14 mouse cellular contexts compared by ENCODE assay signal in the genomic region with DNA sequence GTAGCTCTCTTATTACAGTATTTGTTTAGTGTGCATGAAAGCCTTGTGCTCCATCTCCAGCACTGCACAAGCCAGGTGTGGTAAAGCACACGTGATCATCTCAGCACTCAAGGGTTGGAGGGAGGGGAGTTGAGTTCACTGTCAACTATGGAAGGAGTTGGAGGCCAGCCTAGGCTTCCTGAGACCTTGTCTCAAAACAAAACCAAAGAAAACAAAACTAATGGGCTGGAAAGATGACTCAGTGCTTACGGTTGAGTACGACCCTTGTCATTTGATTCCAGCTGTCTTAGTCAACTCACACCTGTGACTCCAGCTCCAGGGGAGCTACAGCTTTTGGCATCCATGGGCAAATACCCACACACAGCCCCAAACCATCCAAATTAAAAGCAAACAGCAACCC. TPM values are rescaled to one million over a fixed set of nuclear protein-coding genes. Genes with fewer than 3 reads are reported as not detected.
DNase-seq lines count a peak whose midpoint lies in the region; ATAC-seq and TF ChIP-seq lines count a peak whose summit lies in the region.
"Had no signal": no experiment of that assay in that cellular context is flagged by ENCODE, and none has a peak within 500 bp of the region (broad histone marks: within the 10 kb centered on the region; RNA-seq: fewer than 3 reads in every experiment).

No protein-coding gene starts in this region.

- no peak overlapping the region for H3K4me3 ChIP-seq in C2C12 (ENCODE audit: insufficient read depth, poor library complexity, severe bottlenecking)
- H3K4me3 ChIP-seq in heart, embryonic 11.5 days (ENCODE audit: low read depth, low read length): no peak overlapping the region
- H3K4me3 ChIP-seq in lung, embryonic 15.5 days: peak overlapping the region; percentile 6
- H3K4me3 ChIP-seq in midbrain, embryonic 13.5 days (replicated peaks): no peak overlapping the region
- H3K4me3 ChIP-seq: embryonic facial prominence, embryonic 12.5 days; intestine, embryonic 15.5 days; limb, embryonic 12.5 days had no signal

- ATAC-seq in heart, embryonic 11.5 days (replicated peaks; ENCODE audit: insufficient number of reproducible peaks, low FRiP score, low TSS enrichment): no peak
- no peak for ATAC-seq in lung, embryonic 15.5 days (ENCODE audit: borderline replicate concordance, extremely low read depth, low FRiP score, low TSS enrichment)
- ATAC-seq in midbrain, embryonic 13.5 days: no peak
- ATAC-seq: intestine, embryonic 15.5 days; midbrain, embryonic 16.5 days had no signal

- intact Hi-C loops in heart, postnatal 10 days (cut with DNase I): no loop called here

- peak; percentile 29 to 67 for DNase-seq in heart, adult 9 months (ENCODE audit: low spot score in 2 of 2)
- no peak for DNase-seq in heart, postnatal 10 days
- DNase-seq in layer of hippocampus, postnatal 36 days: no peak
- no peak for DNase-seq in gastrocnemius, postnatal 25 days
- DNase-seq: thymus, postnatal 14 days had no signal

- H3ac ChIP-seq in C2C12 (ENCODE audit: control insufficient read depth, insufficient read length, low read depth): no peak overlapping the region

- H3K4me1 ChIP-seq in heart, embryonic 11.5 days (ENCODE audit: control insufficient read depth, insufficient read depth, low read length): peaks cover 13% of the 10 kb centered on the region
- peaks cover 45% of the 10 kb centered on the region for H3K4me1 ChIP-seq in lung, embryonic 15.5 days
- peaks cover 19% of the 10 kb centered on the region for H3K4me1 ChIP-seq in midbrain, embryonic 13.5 days (replicated peaks)

- H3K4me2 ChIP-seq in heart, embryonic 11.5 days: peak overlapping the region; percentile 31; the same call in 1 of the 2 replicates
- H3K4me2 ChIP-seq in lung, embryonic 15.5 days: peak overlapping the region; percentile 90
- H3K4me2 ChIP-seq in midbrain, embryonic 13.5 days (replicated peaks): no peak overlapping the region
- H3K4me2 ChIP-seq: embryonic facial prominence, embryonic 12.5 days; intestine, embryonic 15.5 days; limb, embryonic 12.5 days had no signal

- H3K9me3 ChIP-seq in heart, embryonic 11.5 days (replicated peaks; ENCODE audit: control insufficient read depth, low read length): no peaks in the 10 kb centered on the region
- no peaks in the 10 kb centered on the region for H3K9me3 ChIP-seq in lung, embryonic 15.5 days
- H3K9me3 ChIP-seq in midbrain, embryonic 13.5 days: no peaks in the 10 kb centered on the region
- H3K9me3 ChIP-seq: embryonic facial prominence, embryonic 12.5 days; G1E; intestine, embryonic 15.5 days; limb, embryonic 12.5 days had no signal

- H3K79me3 ChIP-seq in C2C12 (ENCODE audit: low read depth): no peaks in the 10 kb centered on the region

- H3K27ac ChIP-seq in heart, embryonic 11.5 days (ENCODE audit: low read depth, low read length): no peak overlapping the region
- H3K27ac ChIP-seq in lung, embryonic 15.5 days: peak overlapping the region; percentile 65
- H3K27ac ChIP-seq in midbrain, embryonic 13.5 days: no peak overlapping the region
- H3K27ac ChIP-seq: embryonic facial prominence, embryonic 12.5 days; intestine, embryonic 15.5 days; limb, embryonic 12.5 days had no signal

- H3K27me3 ChIP-seq in C2C12 (ENCODE audit: control insufficient read depth, insufficient read depth, insufficient read length): no peaks in the 10 kb centered on the region
- H3K27me3 ChIP-seq in heart, embryonic 11.5 days (ENCODE audit: control insufficient read depth, insufficient read depth, low read length): peaks cover 8% of the 10 kb centered on the region
- no peaks in the 10 kb centered on the region for H3K27me3 ChIP-seq in lung, embryonic 15.5 days
- H3K27me3 ChIP-seq in midbrain, embryonic 13.5 days: peaks cover 16% of the 10 kb centered on the region
- H3K27me3 ChIP-seq: intestine, embryonic 15.5 days had no signal

- TF ChIP-seq CTCF in C2C12 (IDR thresholded peaks at IDR 0.05; ENCODE audit: control insufficient read depth, insufficient read depth, insufficient read length): no peak

- H3K79me2 ChIP-seq in C2C12 (ENCODE audit: control insufficient read depth, insufficient read depth): no peaks in the 10 kb centered on the region

- no peaks in the 10 kb centered on the region for H3K36me3 ChIP-seq in C2C12 (ENCODE audit: control insufficient read depth, insufficient read depth)
- H3K36me3 ChIP-seq in heart, embryonic 11.5 days (ENCODE audit: control insufficient read depth, insufficient read depth, low read length): no peaks in the 10 kb centered on the region
- no peaks in the 10 kb centered on the region for H3K36me3 ChIP-seq in lung, embryonic 15.5 days
- H3K36me3 ChIP-seq in midbrain, embryonic 13.5 days: no peaks in the 10 kb centered on the region
- H3K36me3 ChIP-seq: embryonic facial prominence, embryonic 12.5 days; G1E; intestine, embryonic 15.5 days; limb, embryonic 12.5 days had no signal

- H3K9ac ChIP-seq in heart, embryonic 11.5 days (ENCODE audit: low read depth, low read length): no peak overlapping the region
- no peak overlapping the region for H3K9ac ChIP-seq in lung, embryonic 15.5 days
- no peak overlapping the region for H3K9ac ChIP-seq in midbrain, embryonic 13.5 days (replicated peaks)
- H3K9ac ChIP-seq: intestine, embryonic 15.5 days; limb, embryonic 12.5 days had no signal

- 36% methylated on average over 3 of the region's 3 CpGs for WGBS in heart, embryonic 11.5 days (ENCODE audit: insufficient replicate concordance)
- 14% methylated on average over 3 of the region's 3 CpGs for WGBS in lung, embryonic 15.5 days
- WGBS in midbrain, embryonic 13.5 days: 72% methylated on average over 3 of the region's 3 CpGs

TF ChIP-seq in C2C12, 6 proteins besides CTCF, POLR2A, EP300 and RAD21:
- no peak for TF ChIP-seq CEBPB (IDR thresholded peaks at IDR 0.05; ENCODE audit: low read depth)
- no peak for TF ChIP-seq MYOG (IDR thresholded peaks at IDR 0.05; ENCODE audit: control insufficient read depth, extremely low read depth, insufficient read length)
- TF ChIP-seq USF1 (IDR thresholded peaks at IDR 0.05; ENCODE audit: low read depth): peak; percentile 86
- TF ChIP-seq MYOD1 (IDR thresholded peaks at IDR 0.05; ENCODE audit: control insufficient read depth, insufficient read length, low read depth): peak; percentile 89
- TF ChIP-seq FOSL1 (IDR thresholded peaks at IDR 0.05; ENCODE audit: insufficient read depth, low read length, poor library complexity, severe bottlenecking): no peak
- no peak for TF ChIP-seq MAX (IDR thresholded peaks at IDR 0.05)

RNA-seq across cellular contexts. Expression of gene Kank3, which starts 2.2 kb away (rescaled TPM):
- total RNA-seq in heart, postnatal 10 days (2021): 10 to 100 TPM; 78.7 to 84.2 TPM
- 5.0 TPM for polyA plus RNA-seq in C2C12 (2012; fragmentation: generic; extraction: Trizol)
- polyA plus RNA-seq in heart, embryonic 11.5 days (2014; fragmentation: Nextera tagmentation; extraction: Ambion mirVana): 30.1 and 43.2 TPM in 2 replicates
- 68.0 and 77.8 TPM in 2 replicates for polyA plus RNA-seq in lung, embryonic 15.5 days (2015; fragmentation: Nextera tagmentation; extraction: Ambion mirVana)
- 28.6 and 36.2 TPM in 2 replicates for polyA plus RNA-seq in midbrain, embryonic 13.5 days (2015; fragmentation: Nextera tagmentation; extraction: Ambion mirVana)
- 10 to 100 TPM; 35.0 to 36.2 TPM for total RNA-seq in layer of hippocampus, postnatal 36 days (2021)
- total RNA-seq in gastrocnemius, postnatal 25 days (2021): 10 to 100 TPM; 18.5 to 20.7 TPM

RNA-seq across cellular contexts. Expression of gene Rps28, which starts 11.9 kb away (rescaled TPM):
- total RNA-seq in heart, postnatal 10 days (2021): 1,000 to 10,000 TPM; 1,002 to 1,034 TPM
- polyA plus RNA-seq in C2C12 (2012; fragmentation: generic; extraction: Trizol): 8,619 TPM
- 654 and 701 TPM in 2 replicates for polyA plus RNA-seq in heart, embryonic 11.5 days (2014; fragmentation: Nextera tagmentation; extraction: Ambion mirVana)
- 885 and 959 TPM in 2 replicates for polyA plus RNA-seq in lung, embryonic 15.5 days (2015; fragmentation: Nextera tagmentation; extraction: Ambion mirVana)
- 704 and 707 TPM in 2 replicates for polyA plus RNA-seq in midbrain, embryonic 13.5 days (2015; fragmentation: Nextera tagmentation; extraction: Ambion mirVana)
- total RNA-seq in layer of hippocampus, postnatal 36 days (2021): 100 to 1,000 TPM; 742 to 754 TPM
- 100 to 1,000 TPM; 538 to 612 TPM for total RNA-seq in gastrocnemius, postnatal 25 days (2021)

RNA-seq across cellular contexts. Expression of gene Ndufa7, which starts 11.9 kb away (rescaled TPM):
- 100 to 1,000 TPM; 499 to 513 TPM for total RNA-seq in heart, postnatal 10 days (2021)
- polyA plus RNA-seq in C2C12 (2012; fragmentation: generic; extraction: Trizol): 493 TPM
- 457 and 481 TPM in 2 replicates for polyA plus RNA-seq in heart, embryonic 11.5 days (2014; fragmentation: Nextera tagmentation; extraction: Ambion mirVana)
- 425 and 461 TPM in 2 replicates for polyA plus RNA-seq in lung, embryonic 15.5 days (2015; fragmentation: Nextera tagmentation; extraction: Ambion mirVana)
- 482 and 516 TPM in 2 replicates for polyA plus RNA-seq in midbrain, embryonic 13.5 days (2015; fragmentation: Nextera tagmentation; extraction: Ambion mirVana)
- total RNA-seq in layer of hippocampus, postnatal 36 days (2021): 100 to 1,000 TPM; 207 to 228 TPM
- total RNA-seq in gastrocnemius, postnatal 25 days (2021): 100 to 1,000 TPM; 326 to 339 TPM

RNA-seq across cellular contexts. Expression of gene Cd320, which starts 30.4 kb away (rescaled TPM):
- 10 to 100 TPM; 19.7 to 22.9 TPM for total RNA-seq in heart, postnatal 10 days (2021)
- 77.8 TPM for polyA plus RNA-seq in C2C12 (2012; fragmentation: generic; extraction: Trizol)
- polyA plus RNA-seq in heart, embryonic 11.5 days (2014; fragmentation: Nextera tagmentation; extraction: Ambion mirVana): 60.8 and 63.9 TPM in 2 replicates
- polyA plus RNA-seq in lung, embryonic 15.5 days (2015; fragmentation: Nextera tagmentation; extraction: Ambion mirVana): 69.4 and 74.0 TPM in 2 replicates
- 64.0 and 66.9 TPM in 2 replicates for polyA plus RNA-seq in midbrain, embryonic 13.5 days (2015; fragmentation: Nextera tagmentation; extraction: Ambion mirVana)
- total RNA-seq in layer of hippocampus, postnatal 36 days (2021): 10 to 100 TPM; 22.2 to 24.9 TPM
- total RNA-seq in gastrocnemius, postnatal 25 days (2021): 10 to 100 TPM; 15.6 to 20.7 TPM

RNA-seq across cellular contexts. Expression of gene Angptl4, which starts 30.8 kb away (rescaled TPM):
- total RNA-seq in heart, postnatal 10 days (2021): 100 to 1,000 TPM in 1 of 2 experiments, 10 to 100 TPM in 1; 34.9 to 119 TPM
- 212 TPM for polyA plus RNA-seq in C2C12 (2012; fragmentation: generic; extraction: Trizol)
- polyA plus RNA-seq in heart, embryonic 11.5 days (2014; fragmentation: Nextera tagmentation; extraction: Ambion mirVana): 7.6 and 10.5 TPM in 2 replicates
- 43.7 and 47.0 TPM in 2 replicates for polyA plus RNA-seq in lung, embryonic 15.5 days (2015; fragmentation: Nextera tagmentation; extraction: Ambion mirVana)
- polyA plus RNA-seq in midbrain, embryonic 13.5 days (2015; fragmentation: Nextera tagmentation; extraction: Ambion mirVana): 14.3 and 17.1 TPM in 2 replicates
- total RNA-seq in layer of hippocampus, postnatal 36 days (2021): 1 to 10 TPM; 3.3 to 5.9 TPM
- total RNA-seq in gastrocnemius, postnatal 25 days (2021): 10 to 100 TPM in 1 of 2 experiments, 1 to 10 TPM in 1; 8.1 to 13.3 TPM
- polyA plus RNA-seq: G1E had no signal

Comparison
In these comparisons a context has a peak if more than half of its experiments do, and no peak if none do; other contexts are left out.
1. DNase-seq: peak in heart, adult 9 months (2 of 2); none in heart, postnatal 10 days (0 of 2), layer of hippocampus, postnatal 36 days (0 of 2) and gastrocnemius, postnatal 25 days (single experiment).